Mouse (Mus musculus) midbrain, embryonic 15.5 days (tissue): ENCODE measurements around the gene Basp1. TPM values are rescaled to one million over a fixed set of nuclear protein-coding genes. Genes with fewer than 3 reads are reported as not detected.
"Not testable (repeated sequence)": the region's sequence is repeated elsewhere in the genome, so short reads cannot be mapped to it uniquely, and the experiment has no call there.

ENCODE experiments used
- ATAC-seq: fragments of 200-750 bp; cut with Nextera tagmentation; replicated peaks from 2 replicates; pipeline ENCODE4 v1.8.0; 2017; ENCODE audit warnings: moderate TSS enrichment
- H3K27ac ChIP-seq: fragments of 300-500 bp; sonication (generic); 2 replicates; pipeline ENCODE4 v1.5.1; 2015; ENCODE audit warnings: mild to moderate bottlenecking, inconsistent platforms
- H3K27me3 ChIP-seq: fragments of 300-500 bp; sonication (generic); replicated peaks from 2 replicates; pipeline ENCODE4 v1.6.1; 2015; ENCODE audit warnings: inconsistent platforms
- H3K36me3 ChIP-seq: fragments of 300-500 bp; sonication (generic); replicated peaks from 2 replicates; pipeline ENCODE4 v1.6.1; 2015; ENCODE audit warnings: inconsistent platforms
- H3K4me1 ChIP-seq: fragments of 300-500 bp; sonication (generic); 2 replicates; pipeline ENCODE4 v1.6.1; 2015; ENCODE audit warnings: inconsistent platforms
- H3K4me2 ChIP-seq: fragments of 300-500 bp; sonication (generic); 2 replicates; pipeline ENCODE4 v1.6.1; 2015; ENCODE audit warnings: inconsistent platforms, mild to moderate bottlenecking, moderate library complexity
- H3K4me3 ChIP-seq: fragments of 300-500 bp; sonication (generic); 2 replicates; pipeline ENCODE4 v1.5.1; 2015; ENCODE audit warnings: mild to moderate bottlenecking, inconsistent platforms
- H3K9ac ChIP-seq: fragments of 300-500 bp; sonication (generic); 2 replicates; pipeline ENCODE4 v1.6.1; 2015; ENCODE audit warnings: mild to moderate bottlenecking, inconsistent platforms
- H3K9me3 ChIP-seq: fragments of 300-500 bp; sonication (generic); 2 replicates; pipeline ENCODE4 v1.6.1; 2016; ENCODE audit warnings: inconsistent platforms
- WGBS: fragments of 180-500 bp; shearing (Covaris S2); methylation state at CpG from one replicate; pipeline ENCODE4 v1.1.7; 2015; ENCODE audit warnings: mixed read lengths; 5-methylcytosine and 5-hydroxymethylcytosine counted together
- polyA plus RNA-seq: library from polyadenylated mRNA; unstranded; fragments of >200 nt; fragmentation: Nextera tagmentation; extraction: Ambion mirVana; gene quantifications from 2 replicates; pipeline ENCODE4 v1.2.1, GENCODE M21; 2015

The Basp1 gene
- 375 and 400 TPM in 2 replicates for polyA plus RNA-seq

- Histone ChIP-seq H3K9ac (peak within 1 kb of the TSS; percentile 100), H3K4me3 (peak within 1 kb of the TSS; percentile 100), H3K36me3 (no peaks in the 10 kb centered on the region), H3K27me3 (no peaks in the 10 kb centered on the region), H3K27ac (peak within 1 kb of the TSS; percentile 100), H3K4me2 (peak within 1 kb of the TSS; percentile 60), H3K9me3 (no peaks in the 10 kb centered on the region), H3K4me1 (peaks cover 31% of the 10 kb centered on the region)
- under 1% methylated on average over 25 of the region's 60 CpGs for WGBS
- peak; percentile 65 for ATAC-seq
These were observed at the start of gene Basp1 for GRCm38 (mm10) chr15:25413378-25413901. Basp1 (minus strand) TSS chr15:25413764.

- H3K4me3 ChIP-seq, H3K36me3 ChIP-seq, H3K4me2 ChIP-seq, H3K27ac ChIP-seq, H3K9ac ChIP-seq, ATAC-seq, H3K9me3 ChIP-seq, H3K27me3 ChIP-seq, H3K4me1 ChIP-seq: not testable (repeated sequence)
These were observed 49.5 kb upstream of the Basp1 start for GRCm38 (mm10) chr15:25463076-25463475.

GRCm38 (mm10) chr15:25462056-25462762 is 48.6 kb upstream of the Basp1 start:
- no peak overlapping the region for H3K27ac ChIP-seq
- no peak overlapping the region for H3K4me3 ChIP-seq
- H3K4me1 ChIP-seq, result no peaks in the 10 kb centered on the region
- H3K4me2 ChIP-seq, result no peak overlapping the region
- H3K36me3 ChIP-seq, result no peaks in the 10 kb centered on the region
- ATAC-seq, result no peak
- H3K27me3 ChIP-seq, result no peaks in the 10 kb centered on the region
- H3K9me3 ChIP-seq, result 0 out of 2 replicates have a peak, but pooled peaks cover 3% of the 10 kb centered on the region
- WGBS, result 78% methylated on average over 6 of the region's 6 CpGs
- H3K9ac ChIP-seq, result no peak overlapping the region

- Histone ChIP-seq H3K36me3 (no peaks in the 10 kb centered on the region), H3K9me3 (0 out of 2 replicates have a peak, but pooled peaks cover 3% of the 10 kb centered on the region), H3K4me2 (no peak overlapping the region), H3K4me1 (no peaks in the 10 kb centered on the region), H3K4me3 (no peak overlapping the region), H3K27me3 (no peaks in the 10 kb centered on the region), H3K27ac (no peak overlapping the region), H3K9ac (no peak overlapping the region)
- 35% methylated on average over 7 of the region's 7 CpGs for WGBS
- no peak for ATAC-seq
These were observed 46.3 kb upstream of the Basp1 start for GRCm38 (mm10) chr15:25459901-25460300.

GRCm38 (mm10) chr15:25457421-25457820 is 43.9 kb upstream of the Basp1 start:
- no peaks in the 10 kb centered on the region for H3K27me3 ChIP-seq
- no peak overlapping the region for H3K4me2 ChIP-seq
- no peak overlapping the region for H3K4me3 ChIP-seq
- WGBS, result 70% methylated on average over 2 of the region's 2 CpGs
- no peaks in the 10 kb centered on the region for H3K9me3 ChIP-seq
- H3K36me3 ChIP-seq, result no peaks in the 10 kb centered on the region
- no peaks in the 10 kb centered on the region for H3K4me1 ChIP-seq
- H3K27ac ChIP-seq, result no peak overlapping the region
- ATAC-seq, result no peak
- no peak overlapping the region for H3K9ac ChIP-seq

GRCm38 (mm10) chr15:25453538-25453937 is 40.0 kb upstream of the Basp1 start:
- Histone ChIP-seq H3K27ac (no peak overlapping the region), H3K9ac (no peak overlapping the region), H3K9me3 (no peaks in the 10 kb centered on the region), H3K4me1 (no peaks in the 10 kb centered on the region), H3K4me3 (no peak overlapping the region), H3K27me3 (no peaks in the 10 kb centered on the region), H3K4me2 (no peak overlapping the region), H3K36me3 (no peaks in the 10 kb centered on the region)
- ATAC-seq, result no peak
- WGBS, result 91% methylated on average over 3 of the region's 3 CpGs

- Histone ChIP-seq H3K4me2 (no peak overlapping the region), H3K9ac (no peak overlapping the region), H3K4me1 (peaks cover 12% of the 10 kb centered on the region), H3K27ac (no peak overlapping the region), H3K9me3 (no peaks in the 10 kb centered on the region), H3K4me3 (no peak overlapping the region), H3K27me3 (no peaks in the 10 kb centered on the region), H3K36me3 (no peaks in the 10 kb centered on the region)
- WGBS, result 45% methylated on average over 1 of the region's 1 CpGs
- no peak for ATAC-seq
These were observed 35.8 kb upstream of the Basp1 start for GRCm38 (mm10) chr15:25449348-25449747.

- H3K27ac ChIP-seq, result no peak overlapping the region
- H3K4me3 ChIP-seq, result no peak overlapping the region
- no peak overlapping the region for H3K9ac ChIP-seq
- H3K9me3 ChIP-seq, result no peaks in the 10 kb centered on the region
- 80% methylated on average over 4 of the region's 4 CpGs for WGBS
- no peaks in the 10 kb centered on the region for H3K27me3 ChIP-seq
- no peak for ATAC-seq
- H3K36me3 ChIP-seq, result no peaks in the 10 kb centered on the region
- no peak overlapping the region for H3K4me2 ChIP-seq
- peaks cover 12% of the 10 kb centered on the region for H3K4me1 ChIP-seq
These were observed 35.3 kb upstream of the Basp1 start for GRCm38 (mm10) chr15:25448703-25449340.

- Histone ChIP-seq H3K4me1 (peaks cover 12% of the 10 kb centered on the region), H3K4me2 (no peak overlapping the region), H3K9me3 (no peaks in the 10 kb centered on the region), H3K27ac (no peak overlapping the region), H3K36me3 (no peaks in the 10 kb centered on the region), H3K27me3 (no peaks in the 10 kb centered on the region), H3K4me3 (no peak overlapping the region), H3K9ac (no peak overlapping the region)
- 67% methylated on average over 6 of the region's 6 CpGs for WGBS
- ATAC-seq, result no peak
These were observed 33.6 kb upstream of the Basp1 start for GRCm38 (mm10) chr15:25447136-25447535.

GRCm38 (mm10) chr15:25446155-25446487 is 32.6 kb upstream of the Basp1 start:
- Histone ChIP-seq H3K36me3 (no peaks in the 10 kb centered on the region), H3K4me1 (peaks cover 17% of the 10 kb centered on the region), H3K27ac (no peak overlapping the region), H3K9me3 (no peaks in the 10 kb centered on the region), H3K9ac (no peak overlapping the region; the same call in 1 of the 2 replicates), H3K4me3 (no peak overlapping the region), H3K4me2 (peak overlapping the region; percentile 36), H3K27me3 (no peaks in the 10 kb centered on the region)
- 30% methylated on average over 8 of the region's 8 CpGs for WGBS
- 0 out of 2 replicates have a peak, but pooled peaks have one; percentile 10 for ATAC-seq

- 0 out of 2 replicates have a peak, but pooled peaks have one; percentile 41 for ATAC-seq
- H3K4me1 ChIP-seq, result peaks cover 17% of the 10 kb centered on the region
- no peak overlapping the region for H3K4me3 ChIP-seq
- H3K4me2 ChIP-seq, result peak overlapping the region; percentile 36
- H3K27me3 ChIP-seq, result no peaks in the 10 kb centered on the region
- H3K9me3 ChIP-seq, result no peaks in the 10 kb centered on the region
- no peak overlapping the region; the same call in 1 of the 2 replicates for H3K9ac ChIP-seq
- H3K36me3 ChIP-seq, result no peaks in the 10 kb centered on the region
- WGBS, result 4% methylated on average over 17 of the region's 17 CpGs
- no peak overlapping the region for H3K27ac ChIP-seq
These were observed 32.0 kb upstream of the Basp1 start for GRCm38 (mm10) chr15:25445361-25446154.

- no peak overlapping the region for H3K9ac ChIP-seq
- H3K36me3 ChIP-seq, result no peaks in the 10 kb centered on the region
- H3K4me2 ChIP-seq, result no peak overlapping the region
- peaks cover 17% of the 10 kb centered on the region for H3K4me1 ChIP-seq
- H3K27me3 ChIP-seq, result no peaks in the 10 kb centered on the region
- 89% methylated on average over 10 of the region's 10 CpGs for WGBS
- H3K9me3 ChIP-seq, result no peaks in the 10 kb centered on the region
- no peak overlapping the region for H3K4me3 ChIP-seq
- ATAC-seq, result no peak
- no peak overlapping the region for H3K27ac ChIP-seq
These were observed 30.6 kb upstream of the Basp1 start for GRCm38 (mm10) chr15:25444208-25444607.
